Mouse (Mus musculus) 3134 (cell line): ENCODE results near the gene Sart1.
"Not testable (repeated sequence)": the region's sequence is repeated elsewhere in the genome, so short reads cannot be mapped to it uniquely, and the experiment has no call there.

Experiments used
- DNase-seq: peaks from one replicate; pipeline ENCODE4 v3.0.0-alpha.2; 2011; ENCODE audit warnings: low spot score; ENCODE audit not compliant: insufficient read length; ENCODE audit errors: extremely low read depth

The Sart1 gene

DNA sequence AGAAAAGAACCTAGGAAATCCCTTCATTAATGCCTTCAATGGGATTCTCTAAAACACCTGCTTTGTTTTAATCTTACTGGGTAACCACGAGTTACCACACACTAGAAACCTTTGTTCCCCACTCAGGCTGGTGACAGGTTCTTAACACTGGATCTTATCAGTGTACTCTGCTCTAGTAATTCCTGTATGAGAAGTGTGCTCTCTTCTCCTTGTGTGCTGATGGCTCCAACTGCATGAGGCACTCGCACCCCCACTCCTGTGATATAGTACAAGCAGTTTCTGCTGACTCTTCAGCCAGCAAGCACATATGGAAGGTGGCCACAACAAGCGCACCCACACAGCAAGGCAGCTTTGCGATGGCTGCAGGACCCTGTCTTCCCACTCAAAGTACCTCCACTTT lies 14.3 kb downstream of the Sart1 start:
- no peak for DNase-seq

DNA sequence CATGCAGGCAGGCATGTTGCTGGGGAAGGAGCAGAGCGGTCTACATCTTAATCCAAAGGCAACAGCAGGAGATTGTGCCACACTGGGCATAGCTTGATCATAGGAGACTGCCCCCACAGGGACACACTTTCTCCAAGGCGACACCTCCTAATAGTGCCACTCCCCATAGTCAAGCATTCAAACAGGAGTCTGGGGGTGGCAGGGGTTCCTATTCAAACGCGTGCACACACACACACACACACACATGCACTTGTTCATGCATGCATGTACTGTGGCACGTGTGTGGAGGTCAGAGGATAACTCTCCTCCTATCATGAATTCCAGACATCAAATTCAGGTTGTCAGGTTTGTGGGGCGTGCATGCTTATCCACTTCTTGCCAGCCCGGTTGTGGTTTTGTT lies 15.8 kb downstream of the Sart1 start:
- no peak for DNase-seq

DNA sequence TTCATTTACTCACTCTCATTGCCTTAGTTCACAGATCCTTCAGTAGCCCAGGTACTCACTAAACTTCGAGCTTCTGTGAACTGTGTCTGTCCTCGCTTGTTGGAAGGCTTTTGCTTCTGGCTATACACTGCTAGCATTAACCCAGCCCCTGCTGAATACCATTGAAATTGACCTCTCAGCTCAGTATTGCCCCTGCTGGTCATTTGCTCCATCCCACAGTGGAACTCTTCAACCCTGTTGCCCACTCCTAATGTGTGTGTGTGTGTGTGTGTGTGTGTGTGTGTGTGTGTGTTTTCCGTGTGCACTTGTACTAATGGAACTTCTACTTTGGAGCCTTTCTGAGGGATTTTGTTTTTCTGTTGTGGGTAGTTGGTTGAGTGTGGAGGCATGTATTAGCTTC lies 17.6 kb downstream of the Sart1 start:
- no peak for DNase-seq

DNA sequence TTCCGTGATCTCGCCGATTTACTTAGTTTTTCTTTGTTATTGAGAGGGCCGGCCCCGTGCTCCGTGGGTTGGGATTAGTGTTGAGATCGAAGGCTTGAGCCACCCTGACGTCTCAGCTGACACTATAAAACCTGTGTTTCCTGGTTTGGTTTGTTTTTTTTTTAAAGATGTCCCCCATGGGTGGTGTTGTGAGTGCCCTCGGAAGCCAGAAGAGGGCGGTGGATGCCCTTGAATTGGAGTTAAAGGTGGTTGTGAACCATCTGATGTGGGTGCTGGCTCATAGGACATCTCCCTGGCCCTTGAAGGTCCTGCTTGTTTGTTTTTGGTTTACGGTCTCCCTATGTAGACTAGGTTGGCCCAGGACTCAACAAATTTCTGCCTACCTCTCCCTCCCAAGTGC lies 21.0 kb downstream of the Sart1 start:
- no peak for DNase-seq

DNA sequence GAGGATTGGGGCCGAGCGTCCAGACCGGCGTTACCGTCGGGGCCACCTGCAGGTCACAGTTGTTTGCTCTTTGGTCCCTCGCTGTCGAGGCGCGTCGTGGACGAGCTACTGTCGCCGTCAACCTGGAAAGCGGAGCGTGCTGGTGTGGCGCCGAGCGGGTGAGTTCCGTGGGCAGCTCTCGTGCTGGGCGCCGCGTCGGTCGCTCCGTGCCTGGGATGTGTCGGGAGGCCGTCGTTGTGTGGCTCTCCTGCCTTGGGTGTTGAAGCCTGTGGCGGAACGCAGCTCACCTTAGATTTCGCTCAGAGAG lies 21.5 kb downstream of the Sart1 start, which contains the start of gene Banf1:
Gene Banf1 (minus strand): TSS at position 116 of the 307 bp plus-strand sequence.
- DNase-seq = no peak

DNA sequence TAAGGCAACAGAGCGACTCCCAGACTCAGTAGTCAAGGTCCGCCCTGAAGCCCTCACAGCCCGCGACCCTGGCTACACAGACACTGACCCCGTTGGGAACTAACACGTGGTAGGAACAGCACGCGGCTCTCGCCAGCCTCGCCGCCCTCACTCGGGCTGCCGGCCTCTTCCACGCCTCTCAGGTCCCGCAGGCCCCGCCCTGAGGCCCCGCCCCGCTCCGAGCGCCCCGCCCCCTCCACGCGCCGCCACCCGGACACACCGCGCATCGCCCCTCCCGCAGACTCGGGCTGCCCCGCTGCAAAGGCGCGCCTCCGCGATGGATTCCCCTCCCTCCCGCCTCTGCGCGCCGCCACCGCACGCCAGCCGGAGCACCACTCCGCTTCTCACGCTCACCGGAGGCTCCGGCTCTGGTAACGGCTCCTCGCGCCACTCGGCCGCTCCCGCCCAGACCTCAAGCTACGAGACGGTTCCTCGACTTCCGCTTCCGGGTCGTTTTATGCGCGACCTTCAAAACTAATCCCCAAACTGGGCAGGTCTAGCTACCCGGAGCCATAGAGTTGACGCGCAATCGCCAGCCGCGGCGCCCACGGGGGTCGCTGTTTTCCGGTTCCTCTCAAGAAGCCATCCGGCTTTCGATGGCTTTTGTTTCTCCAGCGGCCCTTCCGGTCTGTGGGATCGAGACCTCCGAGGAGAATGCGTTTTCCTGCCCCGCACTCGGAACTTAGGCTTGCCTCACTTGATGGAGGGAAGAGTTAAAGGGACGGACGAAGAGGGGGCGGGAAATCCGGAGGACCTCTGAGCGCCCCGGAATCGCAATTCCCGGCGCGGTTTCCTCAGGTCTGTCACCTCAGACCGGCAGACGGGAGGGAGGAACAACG lies 22.1 kb downstream of the Sart1 start, which contains the start of gene Eif1ad:
Gene Eif1ad (plus strand): TSS at position 567 of the 878 bp plus-strand sequence.
- DNase-seq = peak; percentile 96

DNA sequence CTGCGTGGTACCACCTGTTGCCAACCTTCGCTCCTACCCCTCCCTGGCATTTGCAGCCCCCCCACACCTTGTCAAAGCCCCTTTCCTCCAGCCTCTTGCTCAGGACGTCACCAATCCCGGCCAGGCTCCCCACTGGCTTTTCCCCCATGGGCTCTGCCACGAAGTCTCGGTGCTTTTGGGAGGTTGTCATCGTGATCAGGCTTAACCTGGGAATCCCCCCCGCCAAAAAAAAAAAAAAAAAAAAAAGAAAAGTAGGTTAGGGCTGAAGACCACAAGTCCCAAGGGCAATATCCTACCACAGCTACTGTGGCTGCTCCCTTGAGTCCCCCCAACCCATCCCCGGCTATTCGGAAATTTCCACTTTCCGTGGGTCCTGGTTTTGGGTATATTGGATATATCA lies 22.8 kb downstream of the Sart1 start:
- DNase-seq = no peak

DNA sequence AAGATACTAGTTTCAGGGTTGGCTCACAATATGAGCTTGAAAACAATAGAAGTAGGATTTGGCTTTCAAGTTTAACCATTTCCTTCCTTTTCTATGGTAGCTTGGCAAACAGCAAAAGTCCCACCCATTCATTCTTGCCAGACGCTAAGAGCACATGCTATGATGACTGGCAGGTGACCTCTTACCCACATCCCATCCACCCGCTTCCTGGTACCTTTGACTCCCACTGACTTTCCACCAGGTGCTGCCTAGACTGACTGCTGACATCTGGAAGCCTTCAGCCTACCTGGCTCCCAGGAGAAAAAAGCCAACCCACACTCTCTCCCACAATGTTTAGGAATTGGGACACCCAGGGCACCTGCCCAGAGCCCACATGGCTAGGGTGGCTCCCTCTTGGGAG lies 24.4 kb downstream of the Sart1 start:
- DNase-seq = no peak

DNA sequence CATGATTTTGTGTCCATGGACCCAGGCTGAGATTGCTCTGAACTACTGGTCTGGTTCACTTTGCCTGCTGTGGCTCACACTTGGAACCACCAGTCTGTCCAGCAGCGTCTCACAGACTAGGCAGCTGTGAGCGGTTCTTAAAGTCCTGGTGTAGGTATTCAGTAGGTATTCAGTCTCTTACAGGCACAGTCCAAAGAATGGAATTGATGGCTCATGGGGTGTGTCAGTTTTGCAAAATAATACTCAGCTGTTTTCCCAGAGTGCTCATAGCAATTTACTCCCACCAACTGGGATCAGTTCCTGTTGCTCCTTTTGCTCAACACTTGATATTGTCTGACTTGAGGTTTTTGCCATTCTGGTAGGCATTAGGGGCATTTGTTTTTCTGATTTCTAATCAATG lies 26.3 kb downstream of the Sart1 start:
- DNase-seq = no peak

DNA sequence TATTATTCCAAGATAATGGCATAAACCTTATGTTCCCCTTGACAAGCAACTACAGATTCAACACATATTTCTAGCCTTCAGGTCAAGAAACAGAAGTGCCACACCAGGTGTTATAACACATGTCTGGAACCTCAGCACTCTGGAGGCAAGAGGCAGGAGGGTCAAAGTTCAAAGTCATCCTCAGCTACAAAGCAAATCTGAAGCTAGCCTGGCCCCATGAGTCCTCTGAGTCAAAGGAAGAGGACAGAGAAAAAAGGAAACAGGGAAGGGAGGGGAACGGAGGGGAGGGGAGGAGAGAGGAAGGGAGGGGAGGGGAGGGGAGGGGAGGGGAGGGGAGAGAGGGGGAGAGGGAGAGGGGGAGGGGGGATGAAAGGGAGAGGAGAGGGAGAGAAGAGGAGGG lies 32.4 kb downstream of the Sart1 start:
- no peak for DNase-seq

DNA sequence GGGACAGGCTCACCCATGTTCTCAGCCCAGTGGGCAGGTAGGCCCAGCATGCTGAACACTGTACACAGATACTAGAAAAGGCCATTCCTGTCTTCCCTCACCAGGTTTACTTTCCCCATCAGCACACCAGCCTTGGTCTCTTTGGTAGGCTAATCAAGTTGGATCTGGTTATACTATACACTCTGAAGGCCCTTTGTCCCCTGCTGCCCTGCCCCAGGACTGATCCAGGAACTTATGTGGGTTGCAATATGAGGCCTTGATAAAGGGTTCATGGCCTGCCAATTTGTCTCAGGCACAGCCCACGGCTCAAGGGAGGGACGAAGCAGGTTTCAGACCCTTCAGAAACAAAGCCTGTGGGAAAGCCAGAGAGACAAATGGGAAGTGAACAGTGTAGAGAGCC lies 34.9 kb downstream of the Sart1 start:
- DNase-seq = no peak

DNA sequence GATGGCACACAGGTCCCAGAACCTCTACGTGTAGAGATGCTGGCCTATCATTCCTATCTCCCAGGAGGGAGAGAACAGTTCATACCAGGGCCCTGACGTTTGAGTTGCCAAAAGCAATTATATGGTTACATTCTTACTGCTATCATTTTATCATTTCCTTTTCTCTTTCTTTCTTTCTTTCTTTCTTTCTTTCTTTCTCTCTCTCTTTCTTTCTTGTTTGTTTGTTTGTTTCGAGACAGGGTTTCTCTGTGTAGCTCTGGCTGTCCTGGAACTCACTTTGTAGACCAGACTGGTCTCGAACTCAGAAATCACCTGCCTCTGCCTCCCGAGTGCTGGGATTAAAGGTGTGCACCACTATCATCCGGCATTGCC lies 39.0 kb downstream of the Sart1 start, which contains the start of gene Cst6:
Gene Cst6 (minus strand): TSS at position 73 of the 372 bp plus-strand sequence.
- DNase-seq = not testable (repeated sequence)

DNA sequence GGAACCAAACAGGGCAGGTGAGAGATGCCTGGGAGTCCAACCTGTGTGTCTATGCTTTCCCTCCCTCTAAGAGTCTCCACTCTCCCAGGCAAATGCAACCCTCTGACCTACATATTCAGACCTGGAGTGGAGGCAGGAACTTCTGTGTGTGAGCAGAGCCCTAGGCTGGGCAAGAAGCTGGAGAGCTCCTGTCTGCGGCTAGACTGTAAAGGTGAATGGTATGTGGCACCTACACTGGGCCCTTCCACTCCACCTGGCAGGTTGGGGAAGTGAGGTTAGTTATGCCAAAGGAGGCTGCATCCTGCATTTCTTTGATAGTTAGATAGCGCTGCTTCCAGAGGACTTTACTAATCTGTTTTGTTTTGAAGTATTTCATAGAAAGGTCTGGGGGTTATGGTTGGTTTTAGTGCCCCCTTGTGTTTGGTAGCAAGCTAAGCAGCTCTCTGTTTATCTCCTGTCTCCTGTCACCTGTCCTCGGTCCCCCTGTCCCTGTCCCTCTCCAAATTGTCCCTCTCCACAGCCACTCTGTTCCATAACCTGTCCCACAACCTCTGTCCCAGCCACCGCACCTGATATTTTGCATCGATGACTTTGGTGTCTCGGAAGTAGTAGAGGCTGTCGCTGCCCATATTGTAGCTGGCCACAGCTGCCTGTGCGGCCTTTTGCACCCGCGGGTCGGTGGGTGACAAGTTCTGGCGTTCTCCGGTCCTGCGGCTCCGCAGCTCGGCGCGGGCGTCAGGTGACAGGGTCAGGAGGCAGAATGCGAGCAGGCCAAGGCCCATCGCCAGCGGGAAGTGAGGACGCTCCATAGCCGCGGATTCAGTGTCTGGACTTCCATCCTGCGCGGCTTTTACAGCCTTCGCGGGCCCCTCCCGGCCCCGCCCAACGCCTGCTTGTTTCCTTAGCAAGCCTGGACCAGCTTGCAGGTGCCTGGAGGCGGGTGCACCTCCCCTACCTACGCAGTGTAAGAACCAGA lies 39.7 kb downstream of the Sart1 start:
- peak; percentile 62 for DNase-seq

DNA sequence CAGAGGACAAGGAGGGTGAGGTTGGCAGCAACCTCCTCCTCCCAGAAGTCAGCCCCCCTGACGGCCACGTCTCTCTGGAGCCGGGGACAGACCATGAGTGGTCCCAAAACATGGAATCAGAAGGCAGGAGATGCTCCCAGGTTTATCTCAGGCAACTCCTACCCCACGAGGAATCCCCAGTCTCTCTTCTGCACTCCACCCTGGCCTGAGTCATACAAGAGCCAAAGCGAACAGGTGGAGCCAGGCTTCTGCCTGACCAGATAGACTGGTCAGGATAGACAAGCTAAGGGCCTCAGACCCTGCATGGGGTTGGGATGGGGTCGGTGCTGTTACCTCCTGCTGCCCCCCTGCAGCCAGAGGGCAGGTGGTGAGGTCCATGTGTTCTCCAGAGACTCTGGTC lies 40.4 kb downstream of the Sart1 start:
- no peak for DNase-seq

DNA sequence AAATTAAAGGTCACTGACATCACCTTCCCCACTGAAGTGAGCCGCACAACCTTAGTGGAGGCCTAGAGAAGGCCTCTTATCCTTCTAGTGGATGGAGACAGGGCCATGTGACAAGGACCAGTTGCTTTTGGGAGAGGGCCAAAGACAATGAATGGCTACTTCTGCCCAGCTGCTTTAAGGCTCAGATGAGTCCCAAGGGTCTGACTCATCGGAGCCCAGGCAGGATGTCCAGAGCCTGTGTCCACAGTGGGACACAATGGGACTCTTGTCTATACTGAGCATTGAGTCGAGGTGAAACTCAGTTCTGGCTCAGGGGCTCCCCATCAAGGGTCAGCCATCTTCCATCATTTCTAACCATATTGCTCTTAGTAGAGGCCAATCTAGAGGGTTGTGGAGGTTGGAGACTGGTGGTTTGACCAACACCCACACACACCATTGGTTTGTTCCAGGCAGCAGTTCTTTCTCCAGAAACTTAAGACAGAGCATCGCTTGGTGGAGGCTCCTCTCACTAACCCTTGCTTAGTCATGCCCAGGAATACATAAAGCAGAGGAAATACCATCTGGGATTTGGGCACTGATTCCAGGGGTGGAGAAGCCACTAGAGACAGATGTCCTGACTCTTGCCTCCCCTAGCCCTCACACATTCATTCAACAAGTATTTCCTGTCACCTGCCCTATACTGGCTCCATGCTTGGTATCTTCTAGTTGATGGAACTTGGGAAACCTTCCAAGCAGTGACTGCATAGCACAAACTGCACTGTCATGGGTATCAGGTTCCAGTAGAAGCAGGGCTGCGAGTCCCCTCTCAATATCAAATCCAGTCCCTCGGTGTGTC lies 43.0 kb downstream of the Sart1 start:
- peak; percentile 87 for DNase-seq

DNA sequence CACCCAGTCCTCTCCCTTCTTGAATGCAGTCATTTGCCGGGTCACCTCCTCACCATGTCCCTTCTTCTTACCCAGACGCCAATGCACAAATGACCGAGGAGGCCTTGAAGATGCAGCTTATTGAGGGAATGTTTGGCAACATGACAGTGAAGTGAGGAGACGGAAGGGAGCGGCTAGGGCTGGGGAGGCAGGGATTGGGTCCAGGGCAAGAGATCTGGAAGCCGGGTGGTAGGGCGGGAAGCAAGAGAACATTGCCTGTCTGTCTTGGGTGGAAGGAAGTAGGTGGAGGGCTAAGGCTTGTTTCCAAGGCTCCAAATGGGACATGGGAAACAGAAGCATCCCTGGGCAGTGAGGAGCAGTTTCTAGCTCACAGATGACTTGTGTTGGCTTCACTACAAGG lies 47.1 kb downstream of the Sart1 start:
- no peak for DNase-seq

DNA sequence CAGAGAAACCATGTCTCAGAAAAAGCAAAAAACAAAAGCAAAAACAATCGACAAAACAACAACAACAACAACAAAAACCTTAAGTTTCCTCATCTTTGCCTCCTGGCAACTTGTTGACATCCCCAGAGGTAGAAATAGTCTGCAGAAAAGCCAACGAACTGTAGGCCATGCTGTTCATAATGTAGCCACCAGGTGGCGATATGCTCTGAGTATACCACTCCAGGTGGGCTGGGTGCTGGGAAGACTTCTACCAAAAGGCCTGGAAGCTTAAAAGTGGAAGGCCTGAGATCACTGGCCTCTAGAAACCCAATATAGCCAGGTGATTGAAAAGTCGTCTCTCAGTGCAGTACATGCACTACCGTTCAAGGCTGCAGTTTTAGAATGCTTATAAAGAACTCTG lies 50.5 kb downstream of the Sart1 start:
- DNase-seq = peak; percentile 40

DNA sequence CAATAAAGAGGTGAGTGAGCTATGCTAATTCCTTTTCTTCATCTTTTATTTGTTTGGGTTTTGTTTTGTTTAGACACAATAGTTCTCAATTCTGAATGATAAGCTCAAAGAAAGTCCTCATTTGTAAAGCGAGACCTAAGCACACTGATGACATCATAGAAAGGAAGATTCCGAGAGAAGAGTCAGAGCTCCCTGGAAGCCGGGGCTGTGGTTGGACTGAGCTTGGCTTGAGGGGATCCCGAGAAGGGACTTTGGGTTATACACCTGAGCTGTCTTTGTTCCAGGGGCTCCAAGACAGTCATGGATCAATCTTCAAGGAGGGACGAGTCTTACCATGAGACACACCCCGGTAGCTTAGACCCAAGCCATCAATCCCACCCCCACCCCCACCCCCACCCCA lies 53.1 kb downstream of the Sart1 start, which contains the start of gene Catsper1:
Gene Catsper1 (plus strand): TSS at position 301 of the 400 bp plus-strand sequence.
- DNase-seq = no peak

DNA sequence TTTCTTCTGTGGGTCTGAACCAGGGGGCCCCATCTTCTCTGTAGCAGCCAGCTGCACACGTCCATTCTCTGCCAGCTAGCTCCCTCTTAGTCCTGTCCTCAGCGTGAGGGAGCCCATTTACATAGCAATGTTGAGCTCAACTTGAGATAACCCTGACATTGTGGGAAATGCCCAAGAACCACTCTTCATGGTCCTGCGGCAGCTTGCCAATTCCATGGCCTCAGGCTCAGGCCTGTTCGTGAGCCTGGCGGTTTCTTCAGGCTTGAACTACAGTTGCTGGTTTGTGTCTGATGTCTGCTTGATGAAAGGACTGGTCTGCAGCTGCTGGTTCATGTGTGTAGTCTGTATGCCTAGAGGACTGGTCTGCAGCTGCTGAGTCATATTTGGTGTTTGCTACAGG lies 53.8 kb downstream of the Sart1 start:
- DNase-seq = no peak

DNA sequence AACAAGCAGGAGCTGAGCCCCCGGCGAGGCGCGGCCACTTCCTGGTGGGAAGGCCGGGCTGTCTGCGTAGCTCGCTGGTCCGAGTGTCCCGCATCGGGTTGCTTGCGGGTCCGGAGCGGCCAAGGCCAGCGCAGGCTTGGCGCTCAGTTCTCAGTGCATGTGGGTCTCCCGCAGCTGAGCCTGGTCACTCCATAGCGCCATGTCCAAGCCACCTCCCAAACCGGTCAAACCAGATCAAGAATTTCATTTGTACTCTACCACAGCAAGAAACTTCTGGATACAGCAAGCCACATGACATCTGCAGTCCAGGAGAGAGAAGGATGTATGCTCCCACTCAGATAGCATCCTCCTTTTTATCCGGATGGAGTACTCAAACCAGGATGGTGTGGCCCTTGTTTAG lies 60.5 kb downstream of the Sart1 start:
- DNase-seq = no peak
